Mouse (Mus musculus) heart, embryonic 16.5 days (tissue): ENCODE data around the gene Sumo1. TPM values are rescaled to one million over a fixed set of nuclear protein-coding genes. Genes with fewer than 3 reads are reported as not detected.

Experiments used
- ATAC-seq: fragments of 200-750 bp; cut with Nextera tagmentation; replicated peaks from 2 replicates; pipeline ENCODE4 v1.8.0; 2017; ENCODE audit warnings: moderate number of reproducible peaks; ENCODE audit not compliant: insufficient read depth, low FRiP score; ENCODE audit errors: extremely low read depth
- H3K27ac ChIP-seq: fragments of 300-500 bp; sonication (generic); 2 replicates; pipeline ENCODE4 v1.5.1; 2014; ENCODE audit warnings: mild to moderate bottlenecking, low read length, control low read depth, moderate library complexity
- H3K27me3 ChIP-seq: fragments of 300-500 bp; sonication (generic); 2 replicates; pipeline ENCODE4 v1.6.1; 2014; ENCODE audit warnings: low read length, mixed read lengths; ENCODE audit not compliant: control insufficient read depth, insufficient read depth
- H3K36me3 ChIP-seq: fragments of 300-500 bp; sonication (generic); 2 replicates; pipeline ENCODE4 v1.6.1; 2014; ENCODE audit not compliant: control insufficient read depth, insufficient read depth
- H3K4me1 ChIP-seq: fragments of 300-500 bp; sonication (generic); 2 replicates; pipeline ENCODE4 v1.6.1; 2014; ENCODE audit warnings: low read length, mixed read lengths; ENCODE audit not compliant: control insufficient read depth, insufficient read depth
- H3K4me2 ChIP-seq: fragments of 300-500 bp; sonication (generic); 2 replicates; pipeline ENCODE4 v1.6.1; 2014; ENCODE audit warnings: low read depth, mild to moderate bottlenecking, control low read depth, low read length
- H3K4me3 ChIP-seq: fragments of 300-500 bp; sonication (generic); 2 replicates; pipeline ENCODE4 v1.5.1; 2014; ENCODE audit warnings: mild to moderate bottlenecking, control low read depth, low read length
- H3K9ac ChIP-seq: fragments of 300-500 bp; sonication (generic); 2 replicates; pipeline ENCODE4 v1.6.1; 2014; ENCODE audit warnings: low read length, control low read depth
- H3K9me3 ChIP-seq: fragments of 300-500 bp; sonication (generic); replicated peaks from 2 replicates; pipeline ENCODE4 v1.6.1; 2016; ENCODE audit warnings: low read length; ENCODE audit not compliant: control insufficient read depth
- WGBS: fragments of 180-500 bp; shearing (Covaris S2); extraction: QIAGEN DNeasy Blood & Tissue Kit; methylation state at CpG from one replicate; pipeline ENCODE4 v1.1.7; 2014; 5-methylcytosine and 5-hydroxymethylcytosine counted together
- polyA plus RNA-seq: library from polyadenylated mRNA; unstranded; fragments of >200 nt; fragmentation: Nextera tagmentation; extraction: Ambion mirVana; gene quantifications from 2 replicates; pipeline ENCODE4 v1.2.1, GENCODE M21; 2015

Sumo1 gene
- polyA plus RNA-seq, 1 experiment from 2014 or later, result 216 TPM

- H3K4me2 ChIP-seq, result no peak overlapping the region
- no peaks in the 10 kb centered on the region for H3K36me3 ChIP-seq
- no peak overlapping the region for H3K4me3 ChIP-seq
- 0 out of 2 replicates have a peak, but pooled peaks cover 2% of the 10 kb centered on the region for H3K9me3 ChIP-seq
- 80% methylated on average over 7 of the region's 7 CpGs for WGBS
- ATAC-seq, result no peak
- no peaks in the 10 kb centered on the region for H3K4me1 ChIP-seq
- peaks cover 3% of the 10 kb centered on the region; the same call in 1 of the 2 replicates for H3K27me3 ChIP-seq
- no peak overlapping the region for H3K9ac ChIP-seq
- no peak overlapping the region for H3K27ac ChIP-seq
Measured at GRCm38 (mm10) chr1:59608125-59608762, 62.4 kb downstream of the Sumo1 start.

DNA sequence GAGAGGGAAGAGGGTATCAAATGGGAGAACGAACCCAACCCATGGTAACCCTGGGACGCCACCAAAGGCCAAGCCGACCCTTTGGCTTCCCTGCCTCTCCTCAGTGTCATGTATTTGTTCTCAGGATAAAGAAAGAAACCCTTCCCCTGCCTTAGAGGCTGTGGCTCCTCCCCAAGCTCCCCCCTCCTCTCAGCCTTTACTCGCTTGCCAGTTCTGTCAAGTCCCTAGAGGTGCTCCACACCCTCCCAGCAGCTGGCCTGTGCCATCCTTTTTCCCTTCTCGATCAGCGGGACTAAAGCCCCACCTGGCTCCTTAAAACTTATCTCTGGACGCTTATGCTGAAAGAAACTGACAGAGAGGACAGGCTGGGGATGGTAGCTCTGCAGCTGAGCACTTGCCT, 63.6 kb downstream of the Sumo1 start:
- Histone ChIP-seq H3K36me3 (no peaks in the 10 kb centered on the region), H3K9ac (no peak overlapping the region), H3K4me3 (no peak overlapping the region), H3K9me3 (0 out of 2 replicates have a peak, but pooled peaks cover 2% of the 10 kb centered on the region), H3K27ac (no peak overlapping the region), H3K4me1 (no peaks in the 10 kb centered on the region), H3K4me2 (no peak overlapping the region), H3K27me3 (peaks cover 3% of the 10 kb centered on the region; the same call in 1 of the 2 replicates)
- 45% methylated on average over 7 of the region's 7 CpGs for WGBS
- ATAC-seq, result no peak

DNA sequence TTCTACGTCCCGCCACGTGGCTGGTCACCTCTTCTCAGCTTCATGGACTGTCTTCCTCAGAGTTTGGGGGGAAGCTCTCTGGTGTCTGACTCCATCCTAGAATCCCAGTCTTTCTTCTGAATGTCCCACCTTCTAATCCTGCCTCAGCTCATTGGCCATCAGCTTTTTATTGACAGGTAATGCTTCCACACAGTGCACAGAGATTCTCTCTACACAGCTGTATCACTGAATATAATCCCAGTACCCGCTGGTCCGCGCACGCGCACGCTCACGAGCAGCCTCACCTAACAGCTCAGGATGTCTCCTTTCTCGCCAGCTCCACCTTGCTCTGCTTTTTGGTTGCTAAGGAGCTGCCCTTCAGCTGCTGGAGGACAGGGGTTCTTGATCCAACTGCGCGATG, 64.2 kb downstream of the Sumo1 start:
- no peak overlapping the region for H3K9ac ChIP-seq
- no peaks in the 10 kb centered on the region for H3K36me3 ChIP-seq
- no peak overlapping the region for H3K27ac ChIP-seq
- H3K27me3 ChIP-seq, result peaks cover 3% of the 10 kb centered on the region; the same call in 1 of the 2 replicates
- 88% methylated on average over 13 of the region's 13 CpGs for WGBS
- no peak overlapping the region for H3K4me2 ChIP-seq
- ATAC-seq, result no peak
- 0 out of 2 replicates have a peak, but pooled peaks cover 2% of the 10 kb centered on the region for H3K9me3 ChIP-seq
- no peaks in the 10 kb centered on the region for H3K4me1 ChIP-seq
- H3K4me3 ChIP-seq, result no peak overlapping the region

- Histone ChIP-seq H3K9me3 (no peaks in the 10 kb centered on the region), H3K27me3 (peaks cover 3% of the 10 kb centered on the region; the same call in 1 of the 2 replicates), H3K4me3 (no peak overlapping the region), H3K36me3 (no peaks in the 10 kb centered on the region), H3K27ac (no peak overlapping the region), H3K4me1 (no peaks in the 10 kb centered on the region), H3K4me2 (no peak overlapping the region; the same call in 1 of the 2 replicates), H3K9ac (no peak overlapping the region)
- WGBS, result 19% methylated on average over 11 of the region's 11 CpGs
- ATAC-seq, result no peak
Measured at GRCm38 (mm10) chr1:59603893-59604292, 66.7 kb downstream of the Sumo1 start.

DNA sequence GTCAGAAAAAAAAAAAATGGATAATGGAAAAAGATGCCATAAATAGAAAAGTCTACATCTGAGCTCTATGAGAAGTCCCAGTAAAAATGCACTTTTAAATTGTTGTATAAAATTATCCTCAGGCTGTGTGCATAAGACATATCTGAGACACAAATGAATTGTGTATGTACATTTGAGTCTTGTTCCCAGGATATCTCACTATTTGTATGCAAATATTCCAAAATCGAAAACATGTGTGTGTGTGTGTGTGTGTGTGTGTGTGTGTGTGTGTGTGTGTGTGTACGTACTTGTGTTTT, 67.3 kb downstream of the Sumo1 start:
- no peak for ATAC-seq
- peaks cover 3% of the 10 kb centered on the region; the same call in 1 of the 2 replicates for H3K27me3 ChIP-seq
- no peak overlapping the region for H3K4me2 ChIP-seq
- no peaks in the 10 kb centered on the region for H3K9me3 ChIP-seq
- WGBS, result 74% methylated on average over 2 of the region's 2 CpGs
- H3K4me3 ChIP-seq, result no peak overlapping the region
- no peaks in the 10 kb centered on the region for H3K36me3 ChIP-seq
- no peaks in the 10 kb centered on the region for H3K4me1 ChIP-seq
- no peak overlapping the region for H3K27ac ChIP-seq
- H3K9ac ChIP-seq, result no peak overlapping the region

DNA sequence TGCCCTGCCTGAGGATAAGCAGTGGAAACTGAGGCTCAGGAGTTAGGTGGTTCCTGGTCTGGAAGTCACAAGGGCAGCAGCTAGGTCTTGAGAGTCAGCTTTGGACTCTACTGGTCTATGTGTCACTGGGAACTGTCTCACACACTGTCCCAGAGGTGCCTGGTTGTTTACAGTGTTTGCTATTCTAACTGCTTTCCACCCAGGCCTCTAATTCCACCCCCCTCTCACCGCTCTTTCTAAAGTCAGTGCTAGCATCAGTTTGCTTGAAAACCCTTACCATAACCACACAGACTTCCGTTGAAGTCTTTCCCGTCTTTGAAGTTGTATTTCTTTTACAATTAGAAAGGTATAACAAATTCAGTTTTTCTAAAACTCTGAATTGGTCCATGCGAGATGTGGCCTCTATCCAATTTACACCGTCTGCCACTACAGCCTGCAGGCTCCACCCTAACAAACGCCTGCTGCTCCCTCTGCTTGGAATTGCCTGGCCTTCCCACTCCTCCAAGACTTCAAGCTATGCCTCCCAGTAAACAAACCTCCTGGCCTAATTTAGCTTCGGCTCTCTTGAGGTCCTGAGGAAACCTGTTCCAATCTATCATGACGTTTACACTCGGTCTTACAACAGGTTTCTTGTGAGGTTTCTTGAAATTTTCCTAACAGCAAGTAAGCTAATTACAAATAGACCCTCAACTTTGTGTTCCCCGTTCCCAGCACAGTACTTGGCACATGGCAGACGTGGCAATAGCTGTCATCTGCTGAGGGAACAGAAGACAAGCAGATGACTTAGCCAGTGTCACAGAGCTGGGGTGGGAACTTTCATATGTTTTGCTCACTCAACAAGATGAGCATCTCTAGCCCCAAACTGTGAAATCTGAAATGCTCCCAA, 67.9 kb downstream of the Sumo1 start:
- Histone ChIP-seq H3K27ac (no peak overlapping the region), H3K4me2 (no peak overlapping the region), H3K36me3 (no peaks in the 10 kb centered on the region), H3K9me3 (no peaks in the 10 kb centered on the region), H3K27me3 (peaks cover 6% of the 10 kb centered on the region; the same call in 1 of the 2 replicates), H3K4me3 (no peak overlapping the region), H3K4me1 (no peaks in the 10 kb centered on the region), H3K9ac (no peak overlapping the region)
- 40% methylated on average over 11 of the region's 11 CpGs for WGBS
- no peak for ATAC-seq

- WGBS, result 65% methylated on average over 9 of the region's 9 CpGs
- 0 out of 2 replicates have a peak, but pooled peaks cover 3% of the 10 kb centered on the region for H3K4me1 ChIP-seq
- H3K4me3 ChIP-seq, result no peak overlapping the region
- H3K36me3 ChIP-seq, result no peaks in the 10 kb centered on the region
- no peaks in the 10 kb centered on the region for H3K9me3 ChIP-seq
- no peak overlapping the region for H3K4me2 ChIP-seq
- no peak overlapping the region for H3K9ac ChIP-seq
- peaks cover 16% of the 10 kb centered on the region for H3K27me3 ChIP-seq
- no peak for ATAC-seq
- H3K27ac ChIP-seq, result no peak overlapping the region
Measured at GRCm38 (mm10) chr1:59595609-59596008, 75.0 kb downstream of the Sumo1 start.

GRCm38 (mm10) chr1:59594586-59595266, 75.9 kb downstream of the Sumo1 start:
- 80% methylated on average over 11 of the region's 11 CpGs for WGBS

More at GRCm38 (mm10) chr1:59594586-59595266, 75.9 kb downstream of the Sumo1 start:
- no peak for ATAC-seq
- H3K27me3 ChIP-seq, result peaks cover 16% of the 10 kb centered on the region
- H3K9ac ChIP-seq, result no peak overlapping the region
- H3K4me2 ChIP-seq, result no peak overlapping the region
- no peaks in the 10 kb centered on the region for H3K9me3 ChIP-seq
- no peak overlapping the region for H3K4me3 ChIP-seq
- H3K27ac ChIP-seq, result no peak overlapping the region
- H3K4me1 ChIP-seq, result 0 out of 2 replicates have a peak, but pooled peaks cover 3% of the 10 kb centered on the region
- H3K36me3 ChIP-seq, result no peaks in the 10 kb centered on the region
